Mouse (Mus musculus) small intestine, adult 2 months (tissue): ENCODE results near the gene Lpin2.

Experiments used
- CTCF ChIP-seq: fragments of 200-500 bp; IDR thresholded peaks from 2 replicates; pipeline ENCODE4 v1.5.1; 2012; ENCODE audit warnings: low read depth, mild to moderate bottlenecking, control low read depth, inconsistent platforms, low read length, moderate library complexity, mixed read lengths; ENCODE audit not compliant: insufficient replicate concordance, insufficient read length; ENCODE audit errors: extremely low read depth
- POLR2A ChIP-seq: fragments of 200-500 bp; IDR thresholded peaks from 2 replicates; pipeline ENCODE4 v1.6.1; 2012; ENCODE audit warnings: low read depth, mild to moderate bottlenecking, control low read depth, inconsistent platforms, low read length, moderate library complexity

DNA sequence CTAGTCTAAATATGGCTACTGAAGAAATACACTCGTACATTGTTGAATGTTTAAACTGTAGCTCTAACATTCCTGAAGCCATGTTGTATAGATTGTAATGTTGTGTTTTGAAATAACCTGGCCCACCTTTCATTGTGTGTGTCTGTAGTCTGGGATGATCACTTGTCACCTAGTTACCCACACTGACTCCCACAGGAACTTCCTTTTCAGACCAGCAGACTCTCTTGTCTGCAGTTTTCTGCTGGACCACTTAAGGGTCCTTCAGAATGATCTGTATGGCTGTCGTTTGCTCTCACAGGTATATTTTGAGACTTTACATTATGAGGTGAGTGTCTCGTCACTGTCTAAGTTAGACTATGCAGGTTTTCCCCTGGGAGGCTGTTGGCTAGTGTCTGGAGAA is 27.6 kb downstream of the Lpin2 start:
- TF ChIP-seq CTCF, result no peak
- no peak for TF ChIP-seq POLR2A
